ENCODE assay signal across 23 mouse cellular contexts in the genomic region with DNA sequence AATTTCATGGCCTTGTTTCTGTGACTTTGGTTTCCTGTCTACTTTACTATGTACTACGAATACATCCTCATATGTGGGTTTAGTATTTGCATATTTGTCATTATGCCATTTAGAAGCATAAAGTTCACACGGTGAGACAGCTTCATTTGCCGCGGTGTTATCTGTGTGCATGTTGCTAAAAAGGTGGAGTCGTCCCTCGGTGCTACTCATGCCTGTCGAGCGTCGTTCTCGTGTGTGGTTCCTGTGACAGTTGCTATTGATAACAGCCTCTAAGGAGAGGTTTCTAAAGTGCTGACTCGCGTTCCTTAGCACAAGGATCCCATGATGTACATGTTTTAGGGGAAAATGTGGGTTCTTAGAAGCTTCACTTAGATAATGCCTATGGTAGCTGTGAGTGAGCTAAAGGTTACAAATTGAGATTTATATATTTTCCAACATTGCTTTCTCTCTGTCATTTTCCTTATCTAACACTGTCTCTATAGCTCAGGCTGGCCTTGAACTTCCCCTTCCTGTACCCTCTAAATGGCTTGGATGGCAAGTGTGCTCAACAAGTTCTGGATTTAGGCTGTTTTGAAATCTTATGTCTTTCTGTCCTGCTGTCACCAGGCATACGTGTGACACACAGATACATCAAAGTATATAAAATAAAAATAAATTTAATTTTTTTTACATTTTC. TPM values are rescaled to one million over a fixed set of nuclear protein-coding genes. Genes with fewer than 3 reads are reported as not detected.
DNase-seq lines count a peak whose midpoint lies in the region; ATAC-seq and TF ChIP-seq lines count a peak whose summit lies in the region.
"Had no signal": no experiment of that assay in that cellular context is flagged by ENCODE, and none has a peak within 500 bp of the region (broad histone marks: within the 10 kb centered on the region; RNA-seq: fewer than 3 reads in every experiment).

No protein-coding gene starts in this region.

- no peak for TF ChIP-seq POLR2A in CH12.LX (IDR thresholded peaks at IDR 0.05; ENCODE audit: low read depth, low read length)

- dilution Hi-C loops in CH12.LX (cut with MboI; ENCODE audit: extremely low pct_ligation_motif_present, extremely low pct_unique_long_range_greater_than_20kb, low sequenced_read_pairs): no loop called here

- no peaks in the 10 kb centered on the region for H3K27me3 ChIP-seq in CH12.LX (replicated peaks)
- H3K27me3 ChIP-seq in kidney, embryonic 16.5 days (ENCODE audit: insufficient read depth, low read length): no peaks in the 10 kb centered on the region
- no peaks in the 10 kb centered on the region for H3K27me3 ChIP-seq in forebrain, embryonic 15.5 days
- H3K27me3 ChIP-seq: hindbrain, embryonic 13.5 days; kidney, embryonic 15.5 days had no signal

- H3K4me1 ChIP-seq in CH12.LX (ENCODE audit: control insufficient read depth in 1 of 2, insufficient read depth in 2 of 2): peaks cover 0 to 4% of the 10 kb centered on the region in 2 experiments; a peak in 1 of 4 replicates
- no peaks in the 10 kb centered on the region for H3K4me1 ChIP-seq in kidney, embryonic 16.5 days (ENCODE audit: insufficient read depth, low read length)
- no peaks in the 10 kb centered on the region for H3K4me1 ChIP-seq in forebrain, embryonic 15.5 days
- H3K4me1 ChIP-seq: hindbrain, embryonic 13.5 days; kidney, embryonic 15.5 days had no signal

- no peak overlapping the region for H3K27ac ChIP-seq in CH12.LX (ENCODE audit: insufficient read depth, low read depth)
- no peak overlapping the region for H3K27ac ChIP-seq in kidney, embryonic 16.5 days (ENCODE audit: low read length)
- no peak overlapping the region for H3K27ac ChIP-seq in forebrain, embryonic 15.5 days (replicated peaks)
- H3K27ac ChIP-seq: heart, adult 2 months; hindbrain, embryonic 13.5 days; kidney, embryonic 15.5 days had no signal

- no peaks in the 10 kb centered on the region for H3K79me2 ChIP-seq in CH12.LX (replicated peaks; ENCODE audit: control insufficient read depth, extremely low read depth, insufficient read depth, poor library complexity, severe bottlenecking)

- TF ChIP-seq EP300 in CH12.LX (IDR thresholded peaks at IDR 0.05; ENCODE audit: low read length): no peak

- no peak overlapping the region for H3K4me3 ChIP-seq in CH12.LX (replicated peaks in 1 of 3; ENCODE audit: low read depth in 2 of 3, low read length in 2 of 3, poor library complexity in 1 of 3)
- no peak overlapping the region for H3K4me3 ChIP-seq in kidney, embryonic 16.5 days (ENCODE audit: low read length)
- no peak overlapping the region for H3K4me3 ChIP-seq in forebrain, embryonic 15.5 days
- H3K4me3 ChIP-seq: heart, adult 2 months; hindbrain, embryonic 13.5 days; kidney, embryonic 15.5 days; myocyte had no signal

- in situ Hi-C loops in CH12.LX (cut with MboI; ENCODE audit: low pct_ligation_motif_present, low pct_unique_long_range_greater_than_20kb, low sequenced_read_pairs): loop anchor here (10.0 to 25.0 kb wide), 2 partner anchors 122 to 305 kb away; no protein-coding TSS in a partner anchor

- no peak for DNase-seq in CH12.LX (ENCODE audit: extremely low read depth)
- peak; percentile 22 for DNase-seq in c-Kit-negative CD71-positive TER-119-positive erythroid progenitor cells, embryonic 14.5 days (ENCODE audit: low read depth, low spot score)
- peak; percentile 62 for DNase-seq in liver
- no peak for DNase-seq in B cell, adult 2 months
- DNase-seq: adrenal gland, postnatal 25 days; cerebellum, adult 11-12 months; cerebellum, postnatal 25 days; heart, adult 2 months; heart, postnatal 10 days; left cerebral cortex, postnatal 4 days; lung, adult 18-20 months; lung, postnatal 36 days; midbrain, embryonic 14.5 days; retina, postnatal 1 day; spleen, adult 18-20 months had no signal

- no peak for TF ChIP-seq CTCF in CH12.LX (conservative IDR thresholded peaks at IDR 0.05 in 1 of 2, IDR thresholded peaks at IDR 0.05 in 1 of 2; ENCODE audit: low read depth in 2 of 2, low read length in 2 of 2)

- ATAC-seq in megakaryocyte progenitor cell, adult 5-6 weeks (replicated peaks; ENCODE audit: poor library complexity): peak; percentile 93
- ATAC-seq in kidney, embryonic 16.5 days (ENCODE audit: low FRiP score, low TSS enrichment): no peak
- ATAC-seq in forebrain, embryonic 15.5 days (replicated peaks): no peak
- ATAC-seq: forebrain, embryonic 14.5 days; intestine, embryonic 16.5 days had no signal

- WGBS in kidney, embryonic 16.5 days: 89% methylated on average over 13 of the region's 13 CpGs
- WGBS in forebrain, embryonic 15.5 days: 93% methylated on average over 13 of the region's 13 CpGs

- H3K9me3 ChIP-seq in CH12.LX (replicated peaks; ENCODE audit: low read length): no peaks in the 10 kb centered on the region
- no peaks in the 10 kb centered on the region for H3K9me3 ChIP-seq in kidney, embryonic 16.5 days (ENCODE audit: low read length)
- H3K9me3 ChIP-seq in forebrain, embryonic 15.5 days: no peaks in the 10 kb centered on the region
- H3K9me3 ChIP-seq: hindbrain, embryonic 13.5 days; kidney, embryonic 15.5 days had no signal

- TF ChIP-seq RAD21 in CH12.LX (IDR thresholded peaks at IDR 0.05; ENCODE audit: low read depth, low read length): no peak

- H3K36me3 ChIP-seq in CH12.LX (replicated peaks in 1 of 2; ENCODE audit: control insufficient read depth in 1 of 2, insufficient read depth in 1 of 2, low read length in 1 of 2): peaks cover 5 to 9% of the 10 kb centered on the region in 2 experiments
- peaks cover 78% of the 10 kb centered on the region for H3K36me3 ChIP-seq in kidney, embryonic 16.5 days (ENCODE audit: insufficient read depth, low read length)
- H3K36me3 ChIP-seq in forebrain, embryonic 15.5 days: peaks cover 96% of the 10 kb centered on the region

- H3K4me2 ChIP-seq in CH12.LX (ENCODE audit: insufficient read depth, low read depth, poor library complexity, severe bottlenecking): peak overlapping the region; percentile 37; the same call in 1 of the 2 replicates
- H3K4me2 ChIP-seq in kidney, embryonic 16.5 days (replicated peaks; ENCODE audit: low read depth, low read length): no peak overlapping the region
- H3K4me2 ChIP-seq in forebrain, embryonic 15.5 days (replicated peaks): no peak overlapping the region
- H3K4me2 ChIP-seq: hindbrain, embryonic 13.5 days; kidney, embryonic 15.5 days had no signal

- no peak overlapping the region for H3K9ac ChIP-seq in CH12.LX (ENCODE audit: insufficient read depth, low read depth)
- H3K9ac ChIP-seq in kidney, embryonic 16.5 days (replicated peaks; ENCODE audit: low read length): no peak overlapping the region
- no peak overlapping the region for H3K9ac ChIP-seq in forebrain, embryonic 15.5 days (replicated peaks)
- H3K9ac ChIP-seq: hindbrain, embryonic 13.5 days; kidney, embryonic 15.5 days had no signal

TF ChIP-seq in CH12.LX, 34 proteins besides CTCF, POLR2A, EP300 and RAD21:
- TF ChIP-seq JUND (conservative IDR thresholded peaks at IDR 0.05; ENCODE audit: low read depth, low read length) (no peak), MAFK (IDR thresholded peaks at IDR 0.05; ENCODE audit: insufficient replicate concordance, low read length) (0 out of 2 replicates have a peak, but pooled peaks have one; percentile 15)

RNA-seq across cellular contexts. Expression of gene Psmg1, which starts 41.7 kb away (rescaled TPM):
- total RNA-seq in CH12.LX (2012; rRNA removed) (134 and 146 TPM in 2 replicates), CH12.LX (2014; rRNA removed) (250 and 256 TPM in 2 replicates)
- polyA plus RNA-seq in CH12.LX (2012; ENCODE audit: insufficient read length, low read depth): 198 and 220 TPM in 2 replicates
- 66.7 and 70.7 TPM in 2 replicates for total RNA-seq in megakaryocyte progenitor cell, adult 5-6 weeks (2015)
- 83.0 and 104 TPM in 2 replicates for total RNA-seq in megakaryocyte progenitor cell, adult 5-6 weeks (2017)
- polyA plus RNA-seq in kidney, embryonic 16.5 days (2015; fragmentation: Nextera tagmentation; extraction: Ambion mirVana): 73.3 and 88.6 TPM in 2 replicates
- polyA plus RNA-seq in forebrain, embryonic 15.5 days (2015; fragmentation: Nextera tagmentation; extraction: Ambion mirVana): 71.5 and 72.4 TPM in 2 replicates

RNA-seq across cellular contexts. Expression of gene Brwd1, which starts 49.8 kb away (rescaled TPM):
- 7.1 and 8.1 TPM in 2 replicates for total RNA-seq in CH12.LX (2012; rRNA removed)
- 4.3 and 4.4 TPM in 2 replicates for total RNA-seq in CH12.LX (2014; rRNA removed)
- polyA plus RNA-seq in CH12.LX (2012; ENCODE audit: insufficient read length, low read depth): 3.4 and 4.4 TPM in 2 replicates
- 34.2 and 45.1 TPM in 2 replicates for total RNA-seq in megakaryocyte progenitor cell, adult 5-6 weeks (2015)
- 33.5 and 75.6 TPM in 2 replicates for total RNA-seq in megakaryocyte progenitor cell, adult 5-6 weeks (2017)
- 74.5 and 85.6 TPM in 2 replicates for polyA plus RNA-seq in kidney, embryonic 16.5 days (2015; fragmentation: Nextera tagmentation; extraction: Ambion mirVana)
- 211 and 228 TPM in 2 replicates for polyA plus RNA-seq in forebrain, embryonic 15.5 days (2015; fragmentation: Nextera tagmentation; extraction: Ambion mirVana)

Comparison
In these comparisons a context has a peak if more than half of its experiments do, and no peak if none do; other contexts are left out.
1. DNase-seq: peak in c-Kit-negative CD71-positive TER-119-positive erythroid progenitor cells, embryonic 14.5 days (single experiment) and liver (single experiment); none in CH12.LX (single experiment) and B cell, adult 2 months (0 of 2).
2. RNA of gene Brwd1, which starts 49.8 kb away (polyA plus RNA-seq): 211 to 228 TPM in forebrain, embryonic 15.5 days and 74.5 to 85.6 TPM in kidney, embryonic 16.5 days; 3.4 to 4.4 TPM in CH12.LX; every median in the first group is over 10 times any median in the second.